In the genomic region with DNA sequence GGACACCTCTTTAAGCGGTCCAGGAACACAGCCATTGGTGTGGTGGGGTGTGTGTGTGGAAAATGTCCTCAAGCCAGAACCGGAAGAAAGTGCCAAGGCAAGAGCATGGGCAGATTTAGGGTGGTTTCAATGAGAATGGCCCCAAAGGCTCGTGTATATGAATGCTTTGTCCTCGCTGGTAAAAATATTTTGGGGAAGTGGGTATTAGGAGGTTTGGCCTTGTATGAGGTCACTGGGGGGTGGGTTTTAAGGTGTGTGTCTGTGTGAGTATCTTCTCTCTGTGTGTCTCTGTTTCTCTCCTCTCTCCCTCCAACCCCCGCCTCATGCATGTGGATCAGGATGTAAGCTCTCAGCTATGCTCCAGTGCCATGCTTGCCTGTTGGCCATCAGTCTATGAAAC, we compare ENCODE assay signal across 25 mouse cellular contexts.
"Had no signal": no experiment of that assay in that cellular context is flagged by ENCODE, and none has a peak within 500 bp of the region (broad histone marks: within the 10 kb centered on the region; RNA-seq: fewer than 3 reads in every experiment).

No protein-coding gene starts in this region.

- H3K4me1 ChIP-seq: hindbrain, embryonic 10.5 days; hindbrain, embryonic 12.5 days; intestine, embryonic 15.5 days; limb, embryonic 10.5 days; limb, embryonic 12.5 days; liver, embryonic 13.5 days; liver, embryonic 15.5 days had no signal

- H3K4me3 ChIP-seq: heart, adult 2 months; heart, embryonic 12.5 days; hindbrain, embryonic 10.5 days; hindbrain, embryonic 12.5 days; intestine, embryonic 15.5 days; layer of hippocampus, adult 2 months; left cerebral cortex, adult 2 months; limb, embryonic 10.5 days; limb, embryonic 12.5 days; liver, embryonic 13.5 days; liver, embryonic 15.5 days had no signal

- ATAC-seq: hindbrain, embryonic 16.5 days; inflammation-experienced regulatory T-cells, adult 6 months; intestine, embryonic 15.5 days; intestine, postnatal 0 days had no signal

- H3K36me3 ChIP-seq: heart, embryonic 12.5 days; hindbrain, embryonic 10.5 days; hindbrain, embryonic 12.5 days; intestine, embryonic 15.5 days; limb, embryonic 10.5 days; limb, embryonic 12.5 days; liver, embryonic 13.5 days; liver, embryonic 15.5 days had no signal

- H3K27ac ChIP-seq: heart, adult 2 months; hindbrain, embryonic 10.5 days; hindbrain, embryonic 12.5 days; hindbrain, embryonic 14.5 days; intestine, embryonic 15.5 days; layer of hippocampus, adult 2 months; left cerebral cortex, adult 2 months; limb, embryonic 10.5 days; limb, embryonic 12.5 days; liver, embryonic 13.5 days; liver, embryonic 15.5 days had no signal

- DNase-seq: gastrocnemius, postnatal 14 days; gastrocnemius, postnatal 36 days; heart, adult 2 months; heart, postnatal 10 days; heart, postnatal 4 days; kidney, adult 18-20 months; kidney, adult 8-10 months; kidney, postnatal 10 days; kidney, postnatal 25 days; kidney, postnatal 4 days; liver; liver, embryonic 13.5 days had no signal

- H3K9me3 ChIP-seq: heart, embryonic 12.5 days; hindbrain, embryonic 10.5 days; hindbrain, embryonic 12.5 days; intestine, embryonic 15.5 days; limb, embryonic 10.5 days; limb, embryonic 12.5 days; liver, embryonic 13.5 days; liver, embryonic 15.5 days had no signal

- H3K27me3 ChIP-seq: heart, embryonic 12.5 days; hindbrain, embryonic 12.5 days; intestine, embryonic 15.5 days; liver, embryonic 13.5 days; liver, embryonic 15.5 days had no signal
